Mouse (Mus musculus) limb, embryonic 11.5 days (tissue): Measurements from ENCODE around the gene Dennd6b. TPM values are rescaled to one million over a fixed set of nuclear protein-coding genes. Genes with fewer than 3 reads are reported as not detected.

Experiments
- ATAC-seq: fragments of 200-750 bp; cut with Nextera tagmentation; 2 replicates; pipeline ENCODE4 v1.8.0; 2017; ENCODE audit warnings: low read depth; ENCODE audit not compliant: insufficient number of reproducible peaks, low FRiP score, low TSS enrichment
- DNase-seq: peaks from one replicate; pipeline ENCODE4 v3.0.0-alpha.2; 2015; ENCODE audit warnings: low spot score
- H3K27ac ChIP-seq: fragments of 300-500 bp; sonication (generic); replicated peaks from 2 replicates; pipeline ENCODE4 v1.5.1; 2014; ENCODE audit warnings: low read depth, mild to moderate bottlenecking, low read length
- H3K27me3 ChIP-seq: fragments of 300-500 bp; sonication (generic); 2 replicates; pipeline ENCODE4 v1.6.1; 2014; ENCODE audit warnings: mild to moderate bottlenecking, low read length, mixed read lengths; ENCODE audit not compliant: control insufficient read depth, insufficient read depth
- H3K36me3 ChIP-seq: fragments of 300-500 bp; sonication (generic); 2 replicates; pipeline ENCODE4 v1.6.1; 2014; ENCODE audit warnings: mild to moderate bottlenecking, low read length, moderate library complexity, mixed read lengths; ENCODE audit not compliant: control insufficient read depth, insufficient read depth
- H3K4me1 ChIP-seq: fragments of 300-500 bp; sonication (generic); 2 replicates; pipeline ENCODE4 v1.6.1; 2014; ENCODE audit warnings: low read length, mixed read lengths; ENCODE audit not compliant: control insufficient read depth, insufficient read depth
- H3K4me2 ChIP-seq: fragments of 300-500 bp; sonication (generic); 2 replicates; pipeline ENCODE4 v1.6.1; 2014; ENCODE audit warnings: low read depth, mild to moderate bottlenecking, moderate library complexity; ENCODE audit not compliant: severe bottlenecking
- H3K4me3 ChIP-seq: fragments of 300-500 bp; sonication (generic); 2 replicates; pipeline ENCODE4 v1.5.1; 2014; ENCODE audit warnings: low read depth, low read length
- H3K9ac ChIP-seq: fragments of 300-500 bp; sonication (generic); 2 replicates; pipeline ENCODE4 v1.6.1; 2014; ENCODE audit warnings: mild to moderate bottlenecking, low read length
- H3K9me3 ChIP-seq: fragments of 300-500 bp; sonication (generic); 2 replicates; pipeline ENCODE4 v1.6.1; 2016; ENCODE audit warnings: low read length; ENCODE audit not compliant: control insufficient read depth
- WGBS: fragments of 180-500 bp; shearing (Covaris S2); extraction: QIAGEN DNeasy Blood & Tissue Kit; methylation state at CpG from one replicate; pipeline ENCODE4 v1.1.7; 2014; 5-methylcytosine and 5-hydroxymethylcytosine counted together
- microRNA-seq: library from miRNA; unstranded; fragments of <30 nt; microRNA quantifications from one replicate; pipeline ENCODE4, GENCODE M21; 2016
- polyA plus RNA-seq: library from polyadenylated mRNA; unstranded; fragments of >200 nt; fragmentation: Nextera tagmentation; extraction: Ambion mirVana; gene quantifications from 2 replicates; pipeline ENCODE4 v1.2.1, GENCODE M21; 2014

Dennd6b gene
- polyA plus RNA-seq, 1 experiment from 2014 or later, result 19.4 TPM

GRCm38 (mm10) chr15:89140048-89140658 is 56.1 kb downstream of the Dennd6b start:
- Histone ChIP-seq H3K36me3 (no peaks in the 10 kb centered on the region), H3K27me3 (no peaks in the 10 kb centered on the region), H3K27ac (no peak overlapping the region; the same call in 1 of the 2 replicates), H3K9me3 (no peaks in the 10 kb centered on the region), H3K4me3 (peak overlapping the region; percentile 57), H3K4me2 (peak overlapping the region; percentile 98), H3K9ac (peak overlapping the region; percentile 61), H3K4me1 (peaks cover 11% of the 10 kb centered on the region)
- ATAC-seq (no peak; the same call in none of the 2 replicates), DNase-seq (peak; percentile 61)
- under 1% methylated on average over 52 of the region's 53 CpGs for WGBS

DNA sequence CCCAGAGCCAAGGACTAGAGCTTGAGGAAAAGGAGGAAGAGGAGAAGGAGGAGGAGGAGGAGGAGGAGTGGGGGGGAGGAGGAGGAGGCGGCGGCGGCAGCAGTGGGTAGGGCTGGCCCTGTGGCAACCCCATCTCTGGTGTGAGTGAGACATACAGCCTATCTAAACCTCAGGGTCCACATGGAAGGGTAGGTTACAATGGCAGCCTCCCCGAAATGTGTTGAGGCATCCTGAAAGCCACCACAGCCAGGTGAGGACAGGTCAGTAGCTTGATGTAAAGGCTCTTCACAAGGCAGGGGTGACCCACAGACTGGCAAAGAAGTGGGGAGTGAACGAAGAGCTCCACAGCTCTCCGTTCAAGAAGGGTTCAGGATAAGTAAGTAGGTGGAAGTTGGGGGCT is 57.8 kb downstream of the Dennd6b start:
- Histone ChIP-seq H3K27me3 (no peaks in the 10 kb centered on the region), H3K9ac (no peak overlapping the region), H3K4me1 (peaks cover 11% of the 10 kb centered on the region), H3K4me3 (no peak overlapping the region), H3K9me3 (no peaks in the 10 kb centered on the region), H3K4me2 (no peak overlapping the region), H3K27ac (no peak overlapping the region), H3K36me3 (no peaks in the 10 kb centered on the region)
- ATAC-seq, result no peak
- WGBS, result 92% methylated on average over 6 of the region's 6 CpGs
- DNase-seq, result no peak

DNA sequence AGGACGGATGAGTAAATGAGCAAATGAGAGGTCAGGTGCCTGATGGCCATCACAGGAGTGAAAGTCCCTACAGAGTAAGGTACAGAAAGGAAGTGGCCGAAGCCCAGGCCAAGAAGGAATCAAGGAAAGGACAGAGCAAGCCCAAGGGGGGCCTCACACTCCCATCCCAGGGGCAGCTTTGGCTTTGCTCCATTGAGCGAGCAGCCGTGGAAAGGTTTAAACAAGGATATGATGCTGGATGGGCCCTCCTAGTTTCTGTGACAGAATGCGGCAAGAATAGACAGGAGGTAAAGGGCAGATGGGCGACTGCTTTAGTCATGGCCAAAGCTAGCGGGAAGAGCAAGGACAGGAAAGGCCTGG is 58.3 kb downstream of the Dennd6b start:
- ATAC-seq, result no peak
- no peaks in the 10 kb centered on the region for H3K9me3 ChIP-seq
- H3K36me3 ChIP-seq, result no peaks in the 10 kb centered on the region
- H3K4me1 ChIP-seq, result peaks cover 11% of the 10 kb centered on the region
- DNase-seq, result no peak
- no peak overlapping the region for H3K9ac ChIP-seq
- H3K27ac ChIP-seq, result no peak overlapping the region
- H3K27me3 ChIP-seq, result no peaks in the 10 kb centered on the region
- H3K4me3 ChIP-seq, result no peak overlapping the region
- WGBS, result 91% methylated on average over 7 of the region's 7 CpGs
- no peak overlapping the region for H3K4me2 ChIP-seq

- 73% methylated on average over 11 of the region's 11 CpGs for WGBS
- Histone ChIP-seq H3K4me3 (no peak overlapping the region), H3K9me3 (no peaks in the 10 kb centered on the region), H3K9ac (no peak overlapping the region), H3K27ac (no peak overlapping the region), H3K27me3 (no peaks in the 10 kb centered on the region), H3K4me2 (no peak overlapping the region), H3K4me1 (peaks cover 11% of the 10 kb centered on the region), H3K36me3 (no peaks in the 10 kb centered on the region)
- DNase-seq (no peak), ATAC-seq (no peak)
Observed at GRCm38 (mm10) chr15:89137378-89138045, 58.8 kb downstream of the Dennd6b start.

GRCm38 (mm10) chr15:89136461-89137155 is 59.7 kb downstream of the Dennd6b start:
- H3K36me3 ChIP-seq, result no peaks in the 10 kb centered on the region

More at GRCm38 (mm10) chr15:89136461-89137155, 59.7 kb downstream of the Dennd6b start:
- Histone ChIP-seq H3K27me3 (no peaks in the 10 kb centered on the region), H3K9ac (no peak overlapping the region), H3K4me2 (no peak overlapping the region), H3K4me1 (peaks cover 11% of the 10 kb centered on the region), H3K27ac (no peak overlapping the region), H3K9me3 (no peaks in the 10 kb centered on the region), H3K4me3 (no peak overlapping the region)
- DNase-seq, result no peak
- no peak for ATAC-seq
- 90% methylated on average over 5 of the region's 5 CpGs for WGBS

Small RNA genes lying within 50 kb of the gene (microRNA-seq; reads per million reads assigned to microRNA genes)
- gene Mir6958 (7.0 reads per million, percentile 16 among the genes with 10 or more reads in this experiment), gene Mir7118 (not detected)

Other genes with a start within 250 kb of the Dennd6b start
- not detected in 2 replicates for gene Ttll8, start 242.1 kb downstream of the Dennd6b start, polyA plus RNA-seq
- gene Mlc1, start 217.5 kb downstream of the Dennd6b start, polyA plus RNA-seq, result not detected in 2 replicates
- gene Mov10l1, start 213.6 kb downstream of the Dennd6b start, polyA plus RNA-seq, result not detected in 2 replicates
- gene Panx2, start 136.8 kb downstream of the Dennd6b start, polyA plus RNA-seq, result 0.20 and 0.37 TPM in 2 replicates
- gene Trabd, start 121.4 kb downstream of the Dennd6b start, polyA plus RNA-seq, result 46.9 and 49.0 TPM in 2 replicates
- 15.4 and 16.9 TPM in 2 replicates for gene Selenoo, start 107.4 kb downstream of the Dennd6b start, polyA plus RNA-seq
- gene Tubgcp6, start 73.4 kb downstream of the Dennd6b start, polyA plus RNA-seq, result 22.6 and 23.5 TPM in 2 replicates
- 9.1 and 9.8 TPM in 2 replicates for gene Hdac10, start 67.8 kb downstream of the Dennd6b start, polyA plus RNA-seq
- 14.3 and 15.2 TPM in 2 replicates for gene Mapk12, start 55.8 kb downstream of the Dennd6b start, polyA plus RNA-seq
- 15.3 and 16.6 TPM in 2 replicates for gene Mapk11, start 46.9 kb downstream of the Dennd6b start, polyA plus RNA-seq
- gene Plxnb2, start 15.7 kb downstream of the Dennd6b start, polyA plus RNA-seq, result 122 and 125 TPM in 2 replicates
- 22.7 and 23.4 TPM in 2 replicates for gene Ppp6r2, start 15.1 kb upstream of the Dennd6b start, polyA plus RNA-seq
- 60.2 and 62.8 TPM in 2 replicates for gene Sbf1, start 118.8 kb upstream of the Dennd6b start, polyA plus RNA-seq
- not detected in 2 replicates for gene Adm2, start 126.2 kb upstream of the Dennd6b start, polyA plus RNA-seq
- gene Miox, start 137.9 kb upstream of the Dennd6b start, polyA plus RNA-seq, result not detected in 2 replicates
- gene Lmf2, start 159.2 kb upstream of the Dennd6b start, polyA plus RNA-seq, result 31.6 and 32.1 TPM in 2 replicates
- gene Ncaph2, start 159.2 kb upstream of the Dennd6b start, polyA plus RNA-seq, result 176 and 180 TPM in 2 replicates
- gene Sco2, start 177.3 kb upstream of the Dennd6b start, polyA plus RNA-seq, result 4.9 and 6.3 TPM in 2 replicates
- gene Tymp, start 180.5 kb upstream of the Dennd6b start, polyA plus RNA-seq, result 1.9 and 2.2 TPM in 2 replicates
- 0.34 TPM in 1 of 2 replicates, not detected in the other for gene Odf3b, start 182.8 kb upstream of the Dennd6b start, polyA plus RNA-seq
- gene Klhdc7b, start 188.4 kb upstream of the Dennd6b start, polyA plus RNA-seq, result not detected in 2 replicates
- not detected in 2 replicates for gene Syce3, start 214.0 kb upstream of the Dennd6b start, polyA plus RNA-seq
- 1.0 and 1.2 TPM in 2 replicates for gene Cpt1b, start 229.4 kb upstream of the Dennd6b start, polyA plus RNA-seq
- gene C730034F03Rik, start 233.1 kb upstream of the Dennd6b start, polyA plus RNA-seq, result 1.7 and 2.0 TPM in 2 replicates
- not detected in 2 replicates for gene Gm44502, start 233.2 kb upstream of the Dennd6b start, polyA plus RNA-seq
- 48.7 and 50.1 TPM in 2 replicates for gene Chkb, start 233.4 kb upstream of the Dennd6b start, polyA plus RNA-seq